ENCODE assay signal across 16 mouse cellular contexts in the genomic region with DNA sequence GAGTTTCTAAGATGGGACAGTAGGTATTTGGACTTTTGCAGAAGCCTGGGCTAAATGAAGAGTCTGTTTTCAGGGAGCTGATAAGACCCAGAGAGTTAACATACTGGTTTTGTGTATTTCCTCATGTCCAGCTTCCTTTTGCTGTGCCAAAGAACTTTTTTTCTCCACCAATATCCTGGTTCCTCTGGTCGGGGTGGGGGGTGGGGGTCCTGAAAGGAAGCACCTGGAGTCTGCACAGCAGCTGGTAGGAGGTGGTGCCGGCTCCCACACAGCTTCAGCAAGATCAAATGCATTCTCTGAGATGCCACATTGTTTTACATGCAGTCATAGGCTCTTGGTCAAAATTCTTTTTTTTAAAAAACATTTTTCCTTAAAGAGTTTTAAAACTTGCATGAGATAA.
DNase-seq lines count a peak whose midpoint lies in the region; ATAC-seq and TF ChIP-seq lines count a peak whose summit lies in the region.
"Had no signal": no experiment of that assay in that cellular context is flagged by ENCODE, and none has a peak within 500 bp of the region (broad histone marks: within the 10 kb centered on the region; RNA-seq: fewer than 3 reads in every experiment).

No protein-coding gene starts in this region.

- peak; percentile 67; the same call in 1 of the 2 replicates for ATAC-seq in kidney, embryonic 16.5 days (ENCODE audit: low FRiP score, low TSS enrichment)
- no peak for ATAC-seq in embryonic facial prominence, embryonic 12.5 days (ENCODE audit: insufficient number of reproducible peaks, insufficient read depth, low FRiP score, low TSS enrichment)
- 0 out of 2 replicates have a peak, but pooled peaks have one; percentile 53 for ATAC-seq in limb, embryonic 12.5 days (ENCODE audit: insufficient number of reproducible peaks, insufficient read depth, low FRiP score, low TSS enrichment, low read depth)
- ATAC-seq: midbrain, embryonic 15.5 days; Patski had no signal

- no peak for TF ChIP-seq CTCF in heart, adult 2 months (IDR thresholded peaks at IDR 0.05)

- H3K27me3 ChIP-seq in heart, adult 2 months (ENCODE audit: control insufficient read depth, insufficient read depth, low read length) = no peaks in the 10 kb centered on the region
- H3K27me3 ChIP-seq in kidney, embryonic 16.5 days (ENCODE audit: insufficient read depth, low read length) = no peaks in the 10 kb centered on the region
- no peaks in the 10 kb centered on the region for H3K27me3 ChIP-seq in embryonic facial prominence, embryonic 12.5 days
- H3K27me3 ChIP-seq in limb, embryonic 12.5 days = no peaks in the 10 kb centered on the region
- H3K27me3 ChIP-seq: limb, embryonic 13.5 days; midbrain, embryonic 15.5 days; Patski had no signal

- H3K36me3 ChIP-seq in heart, adult 2 months (ENCODE audit: control insufficient read depth, insufficient read depth, low read length) = no peaks in the 10 kb centered on the region
- H3K36me3 ChIP-seq in kidney, embryonic 16.5 days (ENCODE audit: insufficient read depth, low read length) = no peaks in the 10 kb centered on the region
- no peaks in the 10 kb centered on the region for H3K36me3 ChIP-seq in embryonic facial prominence, embryonic 12.5 days
- no peaks in the 10 kb centered on the region for H3K36me3 ChIP-seq in limb, embryonic 12.5 days
- H3K36me3 ChIP-seq: forebrain, embryonic 10.5 days; limb, embryonic 13.5 days; midbrain, embryonic 15.5 days had no signal

- no peak overlapping the region for H3K4me3 ChIP-seq in heart, adult 2 months
- no peak overlapping the region for H3K4me3 ChIP-seq in kidney, embryonic 16.5 days (ENCODE audit: low read length)
- H3K4me3 ChIP-seq in embryonic facial prominence, embryonic 12.5 days = no peak overlapping the region
- no peak overlapping the region for H3K4me3 ChIP-seq in limb, embryonic 12.5 days (replicated peaks)
- H3K4me3 ChIP-seq: forebrain, embryonic 10.5 days; limb, embryonic 13.5 days; midbrain, embryonic 15.5 days had no signal

- DNase-seq in heart, adult 2 months = no peak
- DNase-seq in heart, adult 8-10 months (ENCODE audit: low spot score) = no peak
- DNase-seq in kidney, adult 11 months = no peak
- no peak for DNase-seq in embryo, embryonic 10.5 days (ENCODE audit: low spot score)
- no peak for DNase-seq in layer of hippocampus, adult 8-10 months (ENCODE audit: low spot score in 2 of 2)
- DNase-seq: cerebellum, adult 8-10 months; layer of hippocampus, postnatal 36 days; lung, postnatal 10 days had no signal

- H3K27ac ChIP-seq in heart, adult 2 months = peak overlapping the region; percentile 9; the same call in 1 of the 2 replicates
- H3K27ac ChIP-seq in kidney, embryonic 16.5 days (ENCODE audit: low read length) = peak overlapping the region; percentile 73
- H3K27ac ChIP-seq in embryonic facial prominence, embryonic 12.5 days = 0 out of 2 replicates have a peak overlapping the region, but pooled peaks have one; percentile 41
- H3K27ac ChIP-seq in limb, embryonic 12.5 days = peak overlapping the region; percentile 68
- H3K27ac ChIP-seq: hindbrain, embryonic 14.5 days; limb, embryonic 13.5 days; midbrain, embryonic 15.5 days had no signal

- 26% methylated on average over 2 of the region's 2 CpGs for WGBS in heart, adult 2 months
- 4% methylated on average over 2 of the region's 2 CpGs for WGBS in kidney, embryonic 16.5 days
- 5% methylated on average over 2 of the region's 2 CpGs for WGBS in embryonic facial prominence, embryonic 12.5 days
- WGBS in limb, embryonic 12.5 days = 5% methylated on average over 2 of the region's 2 CpGs

- TF ChIP-seq EP300 in heart, adult 2 months (IDR thresholded peaks at IDR 0.05; ENCODE audit: insufficient read depth, low read depth, low read length) = no peak

- peaks cover 8% of the 10 kb centered on the region for H3K4me1 ChIP-seq in heart, adult 2 months (ENCODE audit: control insufficient read depth, insufficient read depth, low read length)
- H3K4me1 ChIP-seq in kidney, embryonic 16.5 days (ENCODE audit: insufficient read depth, low read length) = peaks cover 10% of the 10 kb centered on the region; the same call in 1 of the 2 replicates
- peaks cover 15% of the 10 kb centered on the region for H3K4me1 ChIP-seq in embryonic facial prominence, embryonic 12.5 days
- peaks cover 26% of the 10 kb centered on the region for H3K4me1 ChIP-seq in limb, embryonic 12.5 days (replicated peaks)

- no peak overlapping the region for H3K4me2 ChIP-seq in kidney, embryonic 16.5 days (replicated peaks; ENCODE audit: low read depth, low read length)
- H3K4me2 ChIP-seq in embryonic facial prominence, embryonic 12.5 days (replicated peaks) = no peak overlapping the region
- no peak overlapping the region for H3K4me2 ChIP-seq in limb, embryonic 12.5 days
- H3K4me2 ChIP-seq: hindbrain, embryonic 14.5 days; limb, embryonic 13.5 days; midbrain, embryonic 15.5 days had no signal

- no peak overlapping the region for H3K9ac ChIP-seq in heart, adult 2 months (ENCODE audit: low read depth, low read length)
- H3K9ac ChIP-seq in kidney, embryonic 16.5 days (replicated peaks; ENCODE audit: low read length) = no peak overlapping the region
- H3K9ac ChIP-seq in embryonic facial prominence, embryonic 12.5 days = no peak overlapping the region
- H3K9ac ChIP-seq in limb, embryonic 12.5 days (replicated peaks) = no peak overlapping the region
- H3K9ac ChIP-seq: hindbrain, embryonic 14.5 days; limb, embryonic 13.5 days; midbrain, embryonic 15.5 days had no signal

- no peaks in the 10 kb centered on the region for H3K79me2 ChIP-seq in heart, adult 2 months (replicated peaks; ENCODE audit: control insufficient read depth, insufficient read depth, low read length)

- intact Hi-C loops in heart, adult 2 months (cut with DNase I) = no loop called here

- H3K9me3 ChIP-seq in kidney, embryonic 16.5 days (ENCODE audit: low read length) = no peaks in the 10 kb centered on the region
- no peaks in the 10 kb centered on the region for H3K9me3 ChIP-seq in embryonic facial prominence, embryonic 12.5 days
- no peaks in the 10 kb centered on the region for H3K9me3 ChIP-seq in limb, embryonic 12.5 days
- H3K9me3 ChIP-seq: forebrain, embryonic 10.5 days; limb, embryonic 13.5 days; midbrain, embryonic 15.5 days had no signal

- 0 out of 2 replicates have a peak, but pooled peaks have one; percentile 12 for TF ChIP-seq POLR2A in heart, adult 2 months (IDR thresholded peaks at IDR 0.05; ENCODE audit: insufficient read depth, low read depth, low read length)

Comparison
In these comparisons a context has a peak if more than half of its experiments do, and no peak if none do; other contexts are left out.
1. H3K27ac ChIP-seq: peak in every context shown above with its lines; median percentile 73 in kidney, embryonic 16.5 days; 68 in limb, embryonic 12.5 days; 41 in embryonic facial prominence, embryonic 12.5 days; 9 in heart, adult 2 months.